Mouse (Mus musculus) hindbrain, embryonic 10.5 days (tissue): ENCODE measurements at regions not wholly inside any gene's neighbourhood (a gene's known extent, or its start where the extent isn't known, plus 50 kb on each side); places are given as distances from the start of the nearest gene placed in this dataset.

Experiments used
- DNase-seq: peaks from one replicate; pipeline ENCODE4 v3.0.0-alpha.2; 2017; ENCODE audit warnings: low spot score
- H3K27ac ChIP-seq: fragments of 300-500 bp; sonication (generic); 2 replicates; pipeline ENCODE4 v1.5.1; 2016; ENCODE audit warnings: mild to moderate bottlenecking, moderate library complexity
- H3K27me3 ChIP-seq: fragments of 300-500 bp; sonication (generic); 2 replicates; pipeline ENCODE4 v1.6.1; 2016; ENCODE audit warnings: mild to moderate bottlenecking; ENCODE audit not compliant: poor library complexity, insufficient read depth, severe bottlenecking
- H3K36me3 ChIP-seq: fragments of 300-500 bp; sonication (generic); 2 replicates; pipeline ENCODE4 v1.6.1; 2016; ENCODE audit warnings: mild to moderate bottlenecking, moderate library complexity
- H3K4me1 ChIP-seq: fragments of 300-500 bp; sonication (generic); replicated peaks from 2 replicates; pipeline ENCODE4 v1.6.1; 2016; ENCODE audit warnings: mild to moderate bottlenecking
- H3K4me3 ChIP-seq: fragments of 300-500 bp; sonication (generic); 2 replicates; pipeline ENCODE4 v1.5.1; 2016; ENCODE audit warnings: mild to moderate bottlenecking, moderate library complexity
- H3K9me3 ChIP-seq: fragments of 300-500 bp; sonication (generic); 2 replicates; pipeline ENCODE4 v1.6.1; 2016; ENCODE audit warnings: mild to moderate bottlenecking, moderate library complexity
- WGBS: fragments of 180-500 bp; shearing (Covaris S2); methylation state at CpG from one replicate; pipeline ENCODE4 v1.1.7; 2016; 5-methylcytosine and 5-hydroxymethylcytosine counted together

DNA sequence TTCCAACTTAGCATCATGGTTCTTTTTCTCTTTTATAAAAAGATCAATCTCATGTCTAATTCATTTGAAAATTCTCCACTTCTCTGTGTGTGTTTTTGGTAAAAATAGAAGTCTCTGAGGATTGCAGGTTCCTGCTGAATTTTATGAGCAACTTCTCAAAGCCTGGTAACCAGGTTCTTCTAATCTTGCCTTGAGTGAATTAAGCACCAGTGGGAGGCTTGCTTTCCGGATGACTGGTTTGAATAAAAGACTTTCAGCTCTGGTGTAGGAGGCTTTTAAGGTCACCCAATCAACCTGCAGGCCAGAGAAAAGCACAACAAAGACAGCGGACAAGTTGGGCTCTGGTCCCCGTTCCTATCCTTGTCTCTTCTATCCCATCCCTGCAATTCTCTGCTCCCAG, 78.3 kb upstream of the Syt6 start:
- no peak for DNase-seq
- 34% methylated on average over 3 of the region's 3 CpGs for WGBS

DNA sequence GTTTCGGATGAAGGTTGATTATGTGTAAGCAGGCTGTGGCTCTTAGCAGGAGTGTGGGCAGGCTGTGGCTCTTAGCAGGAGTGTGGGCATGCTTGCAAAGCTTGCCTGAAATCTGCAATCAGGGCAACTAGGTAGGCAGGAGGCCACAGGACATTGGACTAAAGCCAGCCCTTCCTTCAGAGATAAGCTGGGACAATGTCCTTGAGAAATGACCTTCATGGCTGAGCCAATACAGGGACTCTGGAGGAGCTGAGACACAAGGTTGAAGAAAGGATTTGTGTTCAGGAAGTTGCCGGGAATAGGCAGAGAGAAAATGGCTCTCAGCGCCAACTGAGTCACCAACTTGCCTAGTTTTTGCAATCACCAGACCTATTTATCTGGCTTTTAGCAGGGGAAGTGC, 77.3 kb upstream of the Syt6 start:
- WGBS: 91% methylated on average over 3 of the region's 3 CpGs
- no peaks in the 10 kb centered on the region for H3K9me3 ChIP-seq
- no peak for DNase-seq
- peaks cover 20% of the 10 kb centered on the region for H3K4me1 ChIP-seq
- no peaks in the 10 kb centered on the region for H3K36me3 ChIP-seq
- no peak overlapping the region for H3K4me3 ChIP-seq
- no peaks in the 10 kb centered on the region for H3K27me3 ChIP-seq
- H3K27ac ChIP-seq: no peak overlapping the region

More for the DNA sequence above, 78.3 kb upstream of the Syt6 start:
- Histone ChIP-seq H3K4me3 (no peak overlapping the region), H3K4me1 (peaks cover 16% of the 10 kb centered on the region), H3K27ac (no peak overlapping the region), H3K36me3 (no peaks in the 10 kb centered on the region), H3K27me3 (no peaks in the 10 kb centered on the region), H3K9me3 (no peaks in the 10 kb centered on the region)

DNA sequence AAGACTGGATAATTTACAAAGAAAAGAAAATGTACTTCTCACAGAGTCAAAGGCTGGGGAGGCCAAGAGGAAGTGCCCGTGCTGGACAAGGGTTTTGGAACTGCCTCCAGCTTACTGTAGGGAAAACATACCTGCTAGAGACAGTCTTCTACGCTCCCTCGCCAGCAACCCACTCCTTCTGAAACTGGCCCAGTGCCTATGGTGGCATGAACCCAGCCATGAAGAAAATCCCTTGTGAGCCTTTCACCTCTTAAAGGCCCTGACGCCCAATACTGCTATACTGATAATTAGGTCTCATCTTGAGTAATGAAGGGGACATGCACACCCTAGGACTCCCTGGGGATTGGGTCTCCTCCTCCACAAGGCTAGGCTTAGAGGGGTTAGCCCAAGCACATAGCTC, 76.6 kb upstream of the Syt6 start:
- no peaks in the 10 kb centered on the region for H3K27me3 ChIP-seq
- H3K36me3 ChIP-seq: no peaks in the 10 kb centered on the region
- H3K4me1 ChIP-seq: peaks cover 21% of the 10 kb centered on the region
- H3K27ac ChIP-seq: no peak overlapping the region
- DNase-seq: no peak
- no peaks in the 10 kb centered on the region for H3K9me3 ChIP-seq
- no peak overlapping the region for H3K4me3 ChIP-seq
- WGBS: 90% methylated on average over 4 of the region's 4 CpGs

DNA sequence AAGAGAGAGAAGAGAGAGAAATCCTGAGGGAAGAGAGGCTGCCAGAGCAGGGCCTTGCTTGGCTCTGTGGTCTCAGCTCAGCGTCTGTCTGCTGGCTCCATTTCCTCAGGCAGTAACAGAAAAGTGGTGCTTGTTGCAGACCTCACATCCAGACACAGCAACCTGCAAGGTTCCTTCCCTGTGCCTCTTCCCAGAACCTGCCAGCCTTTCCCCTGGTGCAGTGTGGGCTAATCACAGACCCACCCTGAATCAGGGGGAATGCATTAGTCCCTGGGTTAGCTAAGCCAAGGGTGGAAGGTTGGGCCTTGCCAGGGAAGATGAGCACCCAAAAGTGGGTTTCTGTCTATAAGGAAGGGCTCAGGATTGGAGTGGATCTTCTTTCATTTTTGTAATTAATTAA, 75.2 kb upstream of the Syt6 start:
- no peak overlapping the region for H3K27ac ChIP-seq
- WGBS: 65% methylated on average over 1 of the region's 1 CpGs
- no peaks in the 10 kb centered on the region for H3K9me3 ChIP-seq
- H3K4me1 ChIP-seq: peaks cover 21% of the 10 kb centered on the region
- no peak overlapping the region for H3K4me3 ChIP-seq
- H3K27me3 ChIP-seq: no peaks in the 10 kb centered on the region
- no peaks in the 10 kb centered on the region for H3K36me3 ChIP-seq
- no peak for DNase-seq

DNA sequence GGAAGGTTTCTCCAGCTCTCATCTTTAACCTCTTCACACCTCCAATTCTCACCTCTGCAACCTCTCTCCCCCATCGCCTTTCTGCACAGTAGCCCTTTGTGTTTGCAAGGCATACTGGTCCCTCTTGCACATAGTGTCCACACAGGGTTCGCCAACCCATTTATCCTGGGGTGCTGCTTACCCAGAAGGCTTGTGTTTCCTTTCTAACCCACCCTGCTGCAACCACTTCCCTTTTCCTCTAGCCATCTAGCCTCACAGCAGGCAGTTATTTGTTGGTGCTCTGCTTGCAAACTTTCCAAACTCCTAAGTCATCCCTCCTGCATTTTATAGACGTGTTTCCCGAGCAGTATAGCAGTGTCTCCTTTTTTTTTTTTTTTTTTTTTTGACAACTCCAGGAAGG, 74.7 kb upstream of the Syt6 start:
- no peaks in the 10 kb centered on the region for H3K36me3 ChIP-seq
- H3K4me1 ChIP-seq: peaks cover 21% of the 10 kb centered on the region
- no peaks in the 10 kb centered on the region for H3K9me3 ChIP-seq
- H3K27ac ChIP-seq: no peak overlapping the region
- no peaks in the 10 kb centered on the region for H3K27me3 ChIP-seq
- 73% methylated on average over 4 of the region's 4 CpGs for WGBS
- no peak overlapping the region for H3K4me3 ChIP-seq
- no peak for DNase-seq

DNA sequence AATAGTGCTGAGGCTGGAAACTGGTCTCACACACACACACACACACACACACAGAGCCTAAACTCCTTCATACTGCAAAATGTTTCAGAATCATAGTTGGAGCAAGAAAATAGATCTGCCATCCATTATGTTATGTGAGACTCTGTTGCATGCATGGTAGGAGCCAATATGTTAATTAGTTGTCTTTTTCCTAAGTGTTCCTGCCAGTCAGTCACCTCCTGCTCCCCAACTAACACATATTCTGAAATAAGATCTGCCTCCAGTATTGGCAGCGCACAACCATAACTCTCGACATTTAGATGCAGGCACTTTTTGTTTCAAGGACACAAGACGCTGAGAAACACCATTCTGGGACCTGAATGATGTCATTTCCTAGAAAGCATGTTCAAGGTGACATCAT, 70.9 kb upstream of the Syt6 start:
- H3K9me3 ChIP-seq: no peaks in the 10 kb centered on the region
- no peaks in the 10 kb centered on the region for H3K27me3 ChIP-seq
- H3K36me3 ChIP-seq: no peaks in the 10 kb centered on the region
- WGBS: 88% methylated on average over 3 of the region's 3 CpGs
- H3K27ac ChIP-seq: no peak overlapping the region
- H3K4me1 ChIP-seq: 0 out of 2 replicates have a peak, but pooled peaks cover 9% of the 10 kb centered on the region
- DNase-seq: no peak
- H3K4me3 ChIP-seq: no peak overlapping the region

DNA sequence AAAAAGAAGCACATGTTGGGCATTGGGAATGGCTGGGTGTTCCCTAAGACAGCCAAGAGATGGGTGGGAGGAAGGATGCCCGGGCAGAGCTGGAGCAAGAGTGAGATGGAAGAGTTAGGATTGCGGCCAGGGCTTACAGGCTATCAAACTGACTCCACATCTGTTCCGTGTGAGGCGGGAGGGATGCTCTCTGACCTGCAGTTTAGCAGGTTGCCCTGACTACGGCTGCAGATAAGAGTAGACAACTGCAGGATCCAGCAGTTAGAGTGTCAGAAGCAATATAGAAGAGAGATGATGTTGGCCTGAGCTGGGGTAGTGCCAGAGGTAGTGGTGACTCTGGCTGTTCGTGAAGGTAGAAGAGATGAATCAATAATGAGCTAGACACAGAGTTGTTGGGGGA, 61.6 kb upstream of the Syt6 start:
- no peaks in the 10 kb centered on the region for H3K4me1 ChIP-seq
- H3K27me3 ChIP-seq: no peaks in the 10 kb centered on the region
- no peaks in the 10 kb centered on the region for H3K9me3 ChIP-seq
- no peak overlapping the region for H3K4me3 ChIP-seq
- no peak for DNase-seq
- H3K27ac ChIP-seq: no peak overlapping the region
- WGBS: 79% methylated on average over 6 of the region's 6 CpGs
- no peaks in the 10 kb centered on the region for H3K36me3 ChIP-seq

DNA sequence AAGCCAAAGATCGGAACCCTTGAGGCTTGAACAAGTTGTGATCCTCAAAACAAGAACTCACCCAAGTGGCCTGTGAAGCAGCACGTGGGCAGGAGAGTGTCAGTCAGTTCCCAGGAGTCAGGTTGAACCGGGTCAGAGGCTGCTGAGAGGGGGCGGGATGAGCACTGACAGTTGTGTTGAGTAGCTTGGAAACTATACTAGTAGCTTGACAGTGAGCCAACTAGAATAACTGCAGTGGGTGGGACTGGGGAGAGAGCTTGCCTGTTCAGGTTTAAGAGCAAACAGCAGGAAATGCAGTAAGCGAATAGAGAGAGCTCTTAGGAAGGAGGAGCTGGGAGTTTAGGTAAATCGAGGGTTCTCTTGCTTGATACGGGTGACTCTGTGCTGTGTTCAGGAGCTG, 61.0 kb upstream of the Syt6 start:
- Histone ChIP-seq H3K27ac (no peak overlapping the region), H3K36me3 (no peaks in the 10 kb centered on the region), H3K27me3 (no peaks in the 10 kb centered on the region), H3K4me1 (no peaks in the 10 kb centered on the region), H3K4me3 (no peak overlapping the region), H3K9me3 (no peaks in the 10 kb centered on the region)
- 63% methylated on average over 7 of the region's 7 CpGs for WGBS
- DNase-seq: no peak

DNA sequence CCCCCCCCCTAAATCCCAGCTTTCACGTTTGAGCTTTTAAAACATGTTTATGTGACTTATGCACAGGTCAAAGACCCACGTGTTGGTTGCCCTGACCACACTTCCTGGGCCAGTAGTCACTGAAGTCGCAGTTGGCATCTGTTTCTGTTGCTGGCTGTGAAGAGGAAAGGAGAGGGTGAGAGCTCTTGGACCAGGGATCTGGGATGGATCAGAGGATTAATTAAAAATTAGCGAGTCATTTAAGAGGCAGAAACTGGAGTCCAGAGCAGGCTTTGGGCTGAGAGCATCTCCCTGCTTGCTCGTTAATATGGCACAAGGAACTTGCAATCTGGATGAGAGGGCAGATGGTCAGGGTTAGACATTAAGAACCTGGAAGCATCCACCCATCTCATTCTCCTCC, 59.1 kb upstream of the Syt6 start:
- DNase-seq: no peak
- Histone ChIP-seq H3K4me1 (no peaks in the 10 kb centered on the region), H3K9me3 (no peaks in the 10 kb centered on the region), H3K36me3 (no peaks in the 10 kb centered on the region), H3K4me3 (no peak overlapping the region), H3K27ac (no peak overlapping the region), H3K27me3 (no peaks in the 10 kb centered on the region)
- WGBS: 74% methylated on average over 5 of the region's 5 CpGs

DNA sequence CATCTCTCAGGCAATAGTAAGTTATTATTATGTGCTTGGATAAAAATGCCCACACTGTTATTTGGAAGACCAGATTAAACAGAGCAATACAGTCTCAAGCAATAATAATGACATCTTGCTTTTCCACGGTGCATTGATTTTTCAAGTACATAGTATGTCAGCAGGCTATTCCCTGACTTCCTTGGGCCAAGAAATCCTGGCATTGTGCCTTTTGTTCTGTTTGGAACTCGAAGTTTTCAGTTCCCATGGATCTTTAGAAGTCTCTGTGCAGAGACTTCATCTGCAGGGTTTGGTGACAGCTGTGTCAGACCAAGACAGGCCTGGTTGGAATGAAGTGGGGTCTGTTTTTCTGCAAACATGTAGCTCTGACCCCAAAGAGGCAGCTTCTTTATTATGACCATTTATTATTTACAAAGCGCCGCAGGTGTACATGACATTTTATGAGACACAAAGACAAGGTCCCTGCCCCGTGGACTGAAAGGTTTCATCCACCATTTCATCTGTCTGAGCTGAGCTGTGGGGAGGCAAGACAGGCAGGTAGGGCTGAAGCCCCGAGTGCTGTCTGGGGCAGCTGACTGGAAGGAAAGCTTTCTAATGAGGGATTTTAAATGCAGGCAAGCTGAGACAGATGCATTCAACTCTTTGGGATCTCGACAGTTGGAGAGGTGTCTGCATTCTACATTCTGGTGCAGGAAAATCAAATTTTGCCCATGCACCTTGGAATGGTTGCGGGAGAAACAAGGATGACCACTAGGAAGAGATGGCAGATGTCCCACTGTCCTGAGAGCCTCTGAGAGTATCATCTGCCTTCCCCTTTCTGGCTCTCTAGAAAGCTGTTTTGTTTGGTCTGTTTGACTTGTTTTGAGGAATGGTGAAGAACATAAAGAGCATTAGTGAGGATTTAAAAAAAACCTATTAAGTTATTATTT, 57.4 kb upstream of the Syt6 start:
- Histone ChIP-seq H3K4me1 (no peaks in the 10 kb centered on the region), H3K27ac (no peak overlapping the region), H3K36me3 (no peaks in the 10 kb centered on the region), H3K27me3 (no peaks in the 10 kb centered on the region), H3K9me3 (no peaks in the 10 kb centered on the region), H3K4me3 (no peak overlapping the region)
- DNase-seq: no peak
- 76% methylated on average over 8 of the region's 8 CpGs for WGBS

DNA sequence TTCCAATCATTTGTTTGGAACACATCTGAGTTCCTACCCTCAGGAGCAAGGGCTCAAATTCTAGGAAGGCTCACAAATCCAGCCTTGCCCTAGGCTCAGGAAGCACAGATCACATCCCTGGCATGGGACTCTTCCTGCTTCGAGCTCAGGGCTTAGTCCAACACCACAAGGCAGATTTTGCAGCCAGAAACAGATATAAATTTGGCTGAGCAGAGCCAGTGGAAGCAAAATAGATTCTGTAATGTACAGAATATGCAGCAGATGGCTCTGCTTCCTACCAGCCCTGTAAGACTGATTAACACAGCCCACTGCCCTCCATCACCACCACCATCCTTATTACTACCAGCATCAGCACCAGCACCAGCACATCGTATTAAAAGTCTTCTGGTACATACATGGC, 56.4 kb upstream of the Syt6 start:
- WGBS: 83% methylated on average over 2 of the region's 2 CpGs

More for the DNA sequence above, 56.4 kb upstream of the Syt6 start:
- H3K9me3 ChIP-seq: no peaks in the 10 kb centered on the region
- no peaks in the 10 kb centered on the region for H3K4me1 ChIP-seq
- H3K27me3 ChIP-seq: no peaks in the 10 kb centered on the region
- H3K36me3 ChIP-seq: no peaks in the 10 kb centered on the region
- DNase-seq: no peak
- H3K27ac ChIP-seq: no peak overlapping the region
- no peak overlapping the region for H3K4me3 ChIP-seq
